Mouse (Mus musculus): ENCODE results near the gene Arpc5.
"Not testable (repeated sequence)": the region's sequence is repeated elsewhere in the genome, so short reads cannot be mapped to it uniquely, and the experiment has no call there.

The Arpc5 gene

DNA sequence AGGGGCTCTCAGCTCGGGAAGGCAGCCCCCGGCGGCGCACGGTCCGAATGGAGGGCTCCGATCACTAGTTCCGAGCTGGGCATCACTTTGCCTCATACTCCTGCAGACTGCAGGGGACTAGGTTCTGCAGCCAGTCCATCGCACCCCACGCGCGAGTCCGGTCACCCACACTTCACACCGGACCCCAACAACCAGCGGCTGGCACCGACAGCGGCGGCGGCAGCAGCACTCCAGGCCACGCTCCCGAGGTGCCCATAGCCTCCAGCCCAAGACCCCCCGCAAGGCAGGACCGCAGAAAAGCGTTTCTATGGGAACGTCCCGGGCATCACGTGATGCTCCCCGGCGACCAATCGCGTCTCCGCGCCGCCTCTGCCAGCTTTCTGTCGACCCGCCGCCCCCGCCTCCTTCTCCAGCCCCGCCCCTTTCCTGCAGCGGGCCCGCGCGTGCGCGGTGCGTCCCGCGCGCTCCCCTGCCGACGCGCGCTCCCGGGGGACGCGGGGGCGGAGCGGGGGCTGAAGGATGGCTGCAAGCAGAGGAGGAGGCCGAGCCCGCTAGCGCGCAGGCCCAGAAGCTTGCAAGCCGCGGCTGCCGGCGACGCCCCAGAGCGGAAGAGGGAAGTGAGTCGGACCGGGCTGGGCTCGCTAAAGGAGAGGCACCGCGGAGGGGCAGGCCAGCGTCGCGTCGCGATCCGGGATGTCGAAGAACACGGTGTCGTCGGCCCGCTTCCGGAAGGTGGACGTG, at the start of gene Arpc5, which contains the start of gene Rgl1:
Gene Arpc5 (plus strand): TSS at position 511 of the 741 bp plus-strand sequence.
Gene Rgl1 (minus strand): TSS at position 320 of the 741 bp plus-strand sequence.
- peak; percentile 93 to 96 for DNase-seq (ENCODE audit: low spot score in 2 of 2)

DNA sequence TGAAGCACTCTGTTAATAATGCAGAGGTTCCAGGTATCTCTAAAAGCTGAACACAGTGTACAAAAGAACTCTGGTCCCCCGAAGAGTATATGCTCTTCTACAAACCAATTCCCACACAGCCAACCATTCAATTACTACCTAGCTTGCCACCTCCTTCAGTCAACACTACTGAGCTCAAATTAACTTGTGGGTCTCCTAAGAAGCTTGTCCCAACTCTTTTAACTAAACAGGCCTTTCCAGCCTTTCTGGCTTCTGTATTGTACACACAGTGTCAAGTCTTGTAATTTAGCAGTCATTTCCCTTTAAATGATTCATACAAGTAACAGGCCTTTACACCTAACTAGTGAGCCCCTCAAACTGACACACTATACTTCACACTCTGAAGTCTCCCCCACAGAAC, 49.0 kb upstream of the Arpc5 start:
- DNase-seq (ENCODE audit: low spot score in 2 of 2) = no peak

GRCm38 (mm10) chr1:152718200-152718599, 48.1 kb upstream of the Arpc5 start:
- DNase-seq (ENCODE audit: low spot score in 2 of 2) = no peak

DNA sequence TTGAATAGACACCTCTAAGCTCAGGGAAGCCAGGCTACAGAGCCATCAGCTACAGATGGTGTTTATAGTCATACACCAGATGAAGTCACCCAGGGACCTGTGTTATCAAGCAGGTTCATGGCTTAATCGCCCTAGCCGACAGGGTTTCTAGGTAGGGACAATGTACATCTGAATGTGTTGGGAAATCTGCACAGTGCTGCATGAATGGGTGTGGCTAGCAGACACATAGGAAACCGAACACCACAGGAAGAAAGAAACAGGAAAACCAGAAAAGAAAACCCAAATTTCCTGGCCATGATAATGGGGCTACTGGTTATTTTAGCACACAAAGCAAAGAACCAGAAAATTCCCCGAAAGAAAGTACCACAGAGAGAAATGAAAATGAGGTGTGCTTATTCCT, 45.4 kb upstream of the Arpc5 start:
- no peak for DNase-seq (ENCODE audit: low spot score in 2 of 2)

GRCm38 (mm10) chr1:152721535-152722198, 44.7 kb upstream of the Arpc5 start:
- no peak for DNase-seq (ENCODE audit: low spot score in 2 of 2)

DNA sequence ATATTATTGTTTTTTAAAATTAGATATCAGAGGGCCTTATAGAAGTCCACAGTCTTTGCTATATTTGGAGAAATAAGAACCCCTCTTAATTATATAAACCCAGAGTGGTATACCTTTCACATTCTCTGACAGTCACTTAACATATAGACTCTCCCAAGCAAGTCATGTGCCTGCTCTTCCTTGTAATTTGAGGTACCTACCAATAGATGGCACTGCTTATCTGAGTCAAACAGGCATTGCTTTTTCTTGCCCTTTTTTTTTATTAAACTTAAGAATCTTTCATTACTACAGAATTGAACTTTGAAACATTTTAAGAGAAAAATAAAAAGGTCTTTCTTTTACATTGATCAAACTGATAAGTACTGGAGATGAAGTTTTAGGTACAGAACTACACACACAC, 42.1 kb upstream of the Arpc5 start:
- DNase-seq (ENCODE audit: low spot score in 2 of 2) = no peak

GRCm38 (mm10) chr1:152726095-152726494, 40.2 kb upstream of the Arpc5 start:
- DNase-seq (ENCODE audit: low spot score in 2 of 2) = no peak

- no peak for DNase-seq (ENCODE audit: low spot score in 2 of 2)
Measured at GRCm38 (mm10) chr1:152727604-152728236, 38.6 kb upstream of the Arpc5 start.

DNA sequence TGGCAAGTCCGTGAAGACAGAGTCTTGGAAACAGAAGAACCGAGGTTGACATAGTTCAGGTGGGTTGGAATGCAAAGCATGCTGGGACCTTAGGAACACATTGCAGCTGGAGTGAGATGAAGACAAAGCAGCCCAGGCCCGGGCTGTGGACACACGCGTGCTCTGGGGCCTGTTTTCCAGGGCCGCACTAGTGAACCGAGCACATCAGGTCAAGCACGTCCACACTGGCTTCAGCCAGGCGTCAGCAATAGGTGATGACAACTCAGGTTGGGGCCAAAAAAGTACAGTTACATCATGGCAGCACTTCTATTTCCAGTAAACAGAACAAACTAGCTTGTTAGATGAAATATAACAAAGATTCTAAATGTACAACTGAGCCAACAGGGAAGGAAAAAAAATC, 27.5 kb upstream of the Arpc5 start:
- DNase-seq (ENCODE audit: low spot score in 2 of 2) = no peak

DNA sequence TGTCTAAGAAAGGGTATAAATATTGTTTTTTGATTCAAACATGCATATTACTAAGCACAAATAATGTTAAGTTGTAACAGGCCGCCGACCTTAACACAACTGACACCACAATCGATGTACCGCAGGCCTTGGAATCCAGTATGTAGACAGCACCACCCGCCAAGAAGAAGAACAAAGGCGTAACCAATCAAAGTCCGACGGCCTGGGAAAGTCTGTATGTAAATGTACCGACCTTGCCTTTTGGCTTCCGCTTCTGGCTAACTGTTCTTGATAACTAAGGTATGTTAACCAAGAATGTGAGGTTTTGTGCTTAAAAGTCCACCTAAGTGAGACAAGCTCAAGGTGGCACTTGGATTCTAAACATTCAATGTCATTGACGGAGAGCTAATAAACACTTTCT, 27.0 kb upstream of the Arpc5 start:
- DNase-seq (ENCODE audit: low spot score in 2 of 2) = no peak

GRCm38 (mm10) chr1:152743095-152743826, 23.1 kb upstream of the Arpc5 start:
- DNase-seq (ENCODE audit: low spot score in 2 of 2) = no peak

- peak; percentile 46 to 80 for DNase-seq (ENCODE audit: low spot score in 2 of 2)
Measured at GRCm38 (mm10) chr1:152746426-152746825, 19.9 kb upstream of the Arpc5 start.

DNA sequence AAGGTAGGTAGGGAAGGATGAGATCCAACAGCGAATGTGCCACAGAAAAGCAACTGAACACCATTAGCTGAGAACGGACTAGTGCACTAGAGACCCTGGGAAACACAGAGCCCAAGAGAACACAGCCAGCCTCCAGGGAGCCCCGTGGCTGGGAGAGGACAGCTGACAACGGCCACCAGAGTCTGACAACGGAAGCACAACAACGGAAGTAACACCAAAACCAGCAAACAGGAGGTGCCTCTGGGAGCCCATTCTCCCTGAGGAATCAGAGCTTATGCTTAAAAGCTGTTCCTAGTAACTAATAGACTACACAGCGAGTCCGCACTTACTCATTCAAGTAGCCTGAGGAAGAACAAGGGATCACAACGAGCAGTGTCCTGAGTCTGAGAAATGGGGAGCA, 17.1 kb upstream of the Arpc5 start:
- no peak for DNase-seq (ENCODE audit: low spot score in 2 of 2)

- DNase-seq (ENCODE audit: low spot score in 2 of 2) = peak; percentile 24 to 32
Measured at GRCm38 (mm10) chr1:152750312-152750965, 15.9 kb upstream of the Arpc5 start, which contains the start of gene Apobec4. Apobec4 (plus strand) TSS chr1:152750551.

DNA sequence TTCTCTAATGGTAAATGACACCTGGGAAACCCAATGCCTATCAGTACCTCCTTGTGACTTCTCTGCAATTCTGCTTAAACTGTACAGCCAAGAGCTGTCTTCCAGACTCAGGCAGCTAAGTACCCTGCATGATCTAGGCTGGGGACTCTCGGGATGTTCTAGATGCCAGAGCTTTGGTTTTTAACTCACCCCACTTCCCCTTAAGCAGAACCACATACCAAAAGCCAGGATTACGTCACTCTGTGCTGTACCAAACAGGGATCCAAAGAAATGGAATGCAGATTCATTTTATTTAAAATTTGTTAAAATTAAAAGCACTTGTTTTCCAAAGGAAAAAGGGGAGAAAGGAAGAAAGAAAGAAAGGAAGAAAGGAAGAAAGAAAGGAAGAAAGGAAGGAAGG, 4.6 kb upstream of the Arpc5 start:
- no peak for DNase-seq (ENCODE audit: low spot score in 2 of 2)

DNA sequence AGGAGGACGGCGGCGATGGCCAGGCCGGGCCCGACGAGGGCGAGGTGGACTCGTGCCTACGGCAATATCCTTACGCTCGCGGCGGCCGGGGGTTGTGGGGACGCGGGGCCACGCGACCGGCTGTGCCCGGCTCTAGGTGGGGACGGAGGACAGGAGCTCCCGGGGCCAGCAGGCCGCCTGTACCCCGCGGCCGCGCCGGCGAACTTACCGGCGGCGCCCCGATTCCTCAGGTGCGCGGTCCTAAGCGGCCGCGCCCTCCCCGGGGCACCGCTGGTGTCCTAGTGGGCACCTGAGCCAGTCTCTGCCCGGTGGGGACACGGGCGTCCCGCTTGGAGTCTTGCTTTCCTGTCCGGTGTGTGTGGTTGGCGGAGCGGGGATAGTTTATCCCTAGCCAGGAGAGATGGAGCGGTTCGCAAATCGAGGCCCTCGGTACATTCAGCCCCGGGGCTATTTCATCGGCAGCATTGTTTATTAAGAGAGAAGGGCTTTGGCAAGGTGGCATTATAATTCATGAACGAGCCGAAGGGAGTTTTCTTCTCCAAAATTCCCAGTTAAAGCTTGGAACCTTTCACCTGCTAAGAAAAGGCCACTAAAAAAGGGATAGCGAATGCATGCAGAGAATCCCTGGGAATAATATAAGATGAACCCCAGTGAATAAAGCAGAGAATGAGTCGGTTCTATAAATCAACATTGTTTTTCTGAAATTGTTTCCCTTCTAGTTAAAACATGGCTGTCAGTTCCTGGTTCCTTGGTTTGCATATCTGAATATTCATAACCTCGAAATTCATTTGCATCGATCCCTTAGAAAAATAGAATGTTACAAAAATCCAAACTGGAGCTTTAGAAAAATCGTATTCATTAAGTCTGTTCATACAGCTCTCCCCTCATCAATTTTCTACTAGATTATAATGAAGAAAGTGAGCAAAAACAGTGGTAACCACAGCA, 734 bp downstream of the Arpc5 start:
- peak; percentile 28 to 38 for DNase-seq (ENCODE audit: low spot score in 2 of 2)

GRCm38 (mm10) chr1:152767749-152768488, 1.6 kb downstream of the Arpc5 start:
- peak; percentile 72 to 77 for DNase-seq (ENCODE audit: low spot score in 2 of 2)

DNA sequence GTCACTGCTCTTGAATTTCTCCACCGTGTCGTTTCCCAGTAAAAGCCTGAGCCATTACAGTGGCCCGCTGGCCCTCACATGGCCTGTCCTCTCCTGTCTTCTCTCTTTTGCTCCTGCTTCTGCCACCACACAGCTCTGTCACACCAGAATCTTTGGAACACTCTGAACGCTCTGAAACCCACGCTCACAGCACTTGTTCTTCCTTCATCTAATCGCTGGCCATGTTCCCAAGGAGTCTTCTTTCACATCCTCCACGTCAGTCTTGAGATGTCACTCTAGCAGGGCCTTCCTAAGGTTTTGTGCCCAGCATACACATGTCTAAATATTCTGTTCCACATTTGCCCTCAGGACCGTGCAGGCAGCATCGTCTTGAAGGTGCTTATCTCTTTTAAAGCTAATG, 4.7 kb downstream of the Arpc5 start:
- DNase-seq (ENCODE audit: low spot score in 2 of 2) = no peak

- not testable (repeated sequence) for DNase-seq (ENCODE audit: low spot score in 2 of 2)
Measured at GRCm38 (mm10) chr1:152774601-152775000, 8.3 kb downstream of the Arpc5 start.
